Mouse (Mus musculus): ENCODE measurements around the gene Rassf3.
A peak's percentile ranks its signal among the peaks of the same experiment; 100 is the strongest.

Gene Rassf3

GRCm38 (mm10) chr10:121394789-121395325, 81.3 kb downstream of the Rassf3 start:
- no peak for DNase-seq

DNA sequence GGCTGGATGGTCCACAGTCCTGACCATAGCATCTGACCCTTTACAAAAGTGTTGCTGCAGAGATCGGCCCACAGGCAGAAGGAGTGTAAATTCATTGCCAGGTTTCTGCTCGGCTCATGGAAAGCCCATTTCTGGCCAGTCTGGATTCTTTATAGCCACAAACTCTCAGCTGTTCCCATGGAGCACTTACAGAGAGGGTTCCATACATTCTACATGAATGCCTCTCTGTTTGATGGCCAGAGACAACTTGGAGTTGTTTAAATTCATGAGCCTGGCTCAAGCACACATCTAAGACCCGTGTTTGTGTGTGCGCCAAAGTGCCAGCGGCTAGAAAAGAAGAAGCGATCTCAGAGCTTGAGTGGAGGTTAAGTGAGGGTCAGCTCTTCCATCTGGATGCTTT, 81.9 kb downstream of the Rassf3 start:
- no peak for DNase-seq

- DNase-seq: no peak
Measured at GRCm38 (mm10) chr10:121391901-121392300, 84.2 kb downstream of the Rassf3 start.

DNA sequence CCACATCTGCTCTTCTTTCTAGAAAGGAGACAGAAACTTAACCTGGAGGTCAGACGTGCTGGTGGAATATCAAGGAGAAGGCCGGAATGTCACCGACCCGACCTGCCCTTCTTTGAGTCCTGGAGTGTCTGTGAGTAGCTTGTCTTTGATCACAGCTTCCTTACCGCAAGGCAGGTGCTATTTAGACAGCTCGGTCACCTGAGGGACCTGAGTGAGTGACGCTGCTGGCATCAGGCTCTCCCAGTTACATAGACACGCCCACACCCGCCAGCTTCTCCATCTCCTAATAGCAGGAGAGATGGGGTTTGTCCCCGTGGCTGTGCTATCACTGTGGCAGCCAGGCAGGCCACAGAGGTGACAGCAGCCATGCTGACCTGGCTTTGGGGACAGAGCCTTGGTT, 85.5 kb downstream of the Rassf3 start:
- DNase-seq: no peak

GRCm38 (mm10) chr10:121386347-121386746, 89.8 kb downstream of the Rassf3 start:
- DNase-seq: no peak

DNA sequence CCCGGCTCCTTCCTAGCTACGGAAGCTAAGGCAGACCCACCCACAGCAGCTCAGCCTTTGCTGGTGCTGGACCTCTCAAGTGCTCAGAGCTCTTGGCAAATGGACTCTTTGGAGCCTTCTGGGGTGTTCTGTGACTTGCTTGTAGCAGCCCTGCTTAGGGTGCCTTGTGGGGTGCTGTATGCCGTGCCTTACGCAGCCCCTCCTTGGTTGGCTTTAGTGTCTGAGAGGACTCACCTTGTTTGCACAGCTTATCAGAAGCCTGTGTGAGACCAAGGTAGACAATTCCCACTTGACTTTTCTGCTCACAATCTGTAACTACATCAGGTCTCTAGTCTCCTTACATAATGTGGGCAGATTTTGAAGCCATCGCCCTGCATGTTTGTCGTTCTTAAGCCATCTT, 90.5 kb downstream of the Rassf3 start:
- no peak for DNase-seq

DNA sequence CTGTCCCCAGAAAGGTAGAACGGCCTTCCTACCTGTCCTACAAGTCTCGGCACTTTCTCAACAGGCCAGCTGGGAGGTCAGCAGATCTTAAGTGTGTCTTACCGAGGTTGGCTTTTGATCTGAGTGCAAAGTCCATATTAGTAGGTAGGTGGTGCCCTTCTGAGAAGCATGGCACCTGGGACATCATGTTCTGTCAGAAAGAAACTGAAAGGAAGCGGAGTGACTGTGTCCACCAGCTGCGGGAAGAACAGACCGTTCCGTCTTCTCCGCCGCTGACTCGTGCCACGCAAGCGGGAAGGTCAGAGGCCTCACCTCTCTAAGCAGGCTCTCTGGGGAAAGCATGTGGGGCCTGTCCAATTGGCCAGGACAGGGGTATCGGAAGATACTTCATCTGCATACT, 91.4 kb downstream of the Rassf3 start:
- DNase-seq: no peak

DNA sequence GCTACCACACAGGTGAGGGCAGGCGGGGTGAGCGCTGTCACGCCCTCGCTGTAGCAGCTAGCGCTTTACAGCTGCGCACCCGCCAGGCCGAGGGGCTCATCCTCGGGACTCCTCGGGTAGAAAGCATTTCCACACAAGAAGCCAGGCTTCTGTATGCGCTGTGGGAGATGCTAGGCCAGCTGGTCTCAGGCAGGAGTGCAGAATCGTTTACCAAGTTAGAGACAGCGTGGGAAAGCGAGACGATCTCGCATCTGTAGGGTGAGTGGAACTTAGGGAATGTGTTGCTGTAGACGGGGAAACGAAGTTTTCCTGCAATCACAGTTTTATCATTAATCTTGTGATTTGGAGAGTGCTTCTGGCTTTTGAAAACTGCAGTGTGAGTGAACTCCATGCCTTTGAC, 94.9 kb downstream of the Rassf3 start:
- no peak for DNase-seq

DNA sequence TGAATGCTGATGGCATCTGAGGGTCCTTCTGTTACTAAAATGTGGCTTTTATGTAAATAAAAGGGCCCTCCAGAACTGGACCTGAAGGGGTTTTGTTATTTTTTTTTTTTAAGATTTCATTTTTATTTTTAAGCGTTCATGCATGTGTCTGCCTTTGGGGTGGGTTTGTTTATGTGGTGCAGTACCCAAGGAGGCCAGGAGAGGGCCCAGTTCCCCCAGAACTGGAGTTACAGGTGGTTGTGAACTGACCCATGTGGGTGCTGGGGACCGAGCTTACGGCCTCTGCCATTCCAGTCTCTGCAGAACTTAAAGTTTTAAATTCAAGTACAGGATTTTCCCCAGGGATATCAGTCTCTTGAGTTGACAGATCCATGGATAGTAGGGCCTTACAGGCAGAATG, 96.8 kb downstream of the Rassf3 start:
- no peak for DNase-seq

GRCm38 (mm10) chr10:121376530-121377271, 99.4 kb downstream of the Rassf3 start:
- DNase-seq: no peak

DNA sequence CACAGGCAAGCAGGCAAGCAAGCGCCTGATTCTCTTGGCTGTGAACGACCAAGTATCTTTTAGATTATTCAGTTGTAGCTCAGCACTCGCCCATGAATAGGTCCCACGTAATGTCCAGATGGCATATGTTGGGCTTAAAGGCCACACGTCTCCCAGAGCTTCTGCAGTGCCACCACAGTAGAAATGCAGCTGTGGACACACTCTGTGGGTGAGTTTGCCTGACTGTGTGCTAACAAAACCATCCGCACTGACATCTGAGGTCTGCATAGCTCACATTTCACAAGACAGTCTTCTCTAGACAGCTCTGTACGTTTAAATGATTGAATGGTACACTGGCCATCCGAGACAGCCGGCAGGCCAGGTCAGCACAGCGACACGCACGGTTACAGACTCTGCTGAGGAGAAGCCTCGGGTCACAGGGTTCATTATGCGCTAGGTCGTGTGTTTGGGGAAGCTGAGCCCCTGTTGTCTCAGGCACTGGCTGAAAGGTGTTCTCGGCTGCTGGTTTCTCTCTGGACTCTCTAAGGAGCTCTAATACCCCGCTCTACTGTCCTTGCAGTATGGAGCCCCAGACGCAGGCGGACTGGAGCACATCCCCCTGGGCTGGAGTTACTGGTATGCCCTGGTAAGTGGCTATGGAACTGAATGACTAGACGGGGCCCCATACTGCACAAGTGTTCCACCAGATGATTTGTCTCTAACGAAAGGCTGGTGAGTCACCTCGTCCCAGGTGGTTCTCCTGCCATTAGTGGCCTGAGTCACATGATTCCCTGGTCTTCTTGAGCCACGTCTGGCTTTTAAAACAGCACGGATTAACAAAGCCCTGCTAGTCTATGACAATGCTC, 100.3 kb downstream of the Rassf3 start:
- DNase-seq: no peak

DNA sequence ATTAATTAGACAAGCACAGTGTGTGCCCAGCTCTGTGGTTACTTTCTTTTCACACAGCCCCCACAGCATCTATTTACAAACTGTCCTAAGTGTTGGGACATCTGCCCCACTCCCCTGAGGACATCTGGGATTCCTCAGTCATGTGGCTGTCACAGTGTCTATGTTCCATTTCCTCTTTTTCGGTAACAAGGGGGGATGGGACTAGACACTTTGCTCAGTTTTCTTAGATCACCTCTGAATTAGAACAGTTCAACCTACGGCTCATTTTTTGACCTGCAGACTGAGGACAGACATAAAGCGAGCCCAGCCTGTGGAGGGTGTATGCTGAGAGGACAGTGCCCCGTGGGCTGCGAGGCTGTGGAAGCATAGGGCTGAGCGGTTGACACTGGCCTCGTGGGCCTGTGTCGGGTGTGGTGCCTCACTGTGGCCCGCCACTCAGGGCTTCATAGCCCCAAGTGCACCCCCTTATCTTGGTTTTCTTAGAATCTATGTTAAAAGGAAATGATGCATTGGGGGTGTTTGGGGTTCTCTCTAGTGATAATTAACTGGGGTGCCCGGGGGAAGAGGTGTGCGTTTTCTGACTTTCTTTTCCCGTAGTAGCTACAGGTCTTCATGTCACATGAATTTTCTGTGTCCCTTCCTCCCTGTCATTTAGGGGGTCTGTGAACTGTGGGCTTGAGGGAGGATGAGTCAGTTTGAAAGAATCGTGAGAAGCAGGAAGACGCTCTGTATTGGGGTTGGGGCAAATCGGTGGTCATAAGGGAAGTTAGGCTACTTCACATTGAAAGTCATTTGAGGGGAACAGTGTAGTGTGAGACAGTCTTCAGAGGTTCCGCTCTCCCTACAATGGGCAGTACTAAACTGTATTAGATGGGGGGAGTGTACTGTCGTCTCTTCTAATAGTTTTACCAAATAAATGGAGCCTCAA, 101.2 kb downstream of the Rassf3 start:
- peak; percentile 97 for DNase-seq

GRCm38 (mm10) chr10:121374013-121374412, 102.1 kb downstream of the Rassf3 start:
- peak; percentile 88 for DNase-seq

DNA sequence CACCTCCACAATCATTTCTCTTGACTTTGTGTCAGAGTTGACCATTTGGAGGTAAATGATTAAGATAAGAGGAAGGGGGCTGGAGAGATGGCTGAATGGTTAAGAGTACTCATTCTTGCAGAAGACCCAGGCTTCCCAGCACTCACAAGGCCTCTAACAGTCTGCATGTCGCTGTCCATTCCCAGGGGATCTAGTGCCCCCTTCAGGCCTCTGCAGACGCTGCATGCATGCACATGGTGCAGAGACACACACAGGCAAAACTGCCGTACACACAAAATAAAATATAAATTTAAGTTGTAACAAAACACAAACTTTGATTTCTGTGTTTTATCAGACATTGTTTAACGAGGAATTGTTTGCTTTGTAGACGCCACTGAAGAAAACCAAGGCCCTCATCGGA, 105.4 kb downstream of the Rassf3 start:
- DNase-seq: no peak

DNA sequence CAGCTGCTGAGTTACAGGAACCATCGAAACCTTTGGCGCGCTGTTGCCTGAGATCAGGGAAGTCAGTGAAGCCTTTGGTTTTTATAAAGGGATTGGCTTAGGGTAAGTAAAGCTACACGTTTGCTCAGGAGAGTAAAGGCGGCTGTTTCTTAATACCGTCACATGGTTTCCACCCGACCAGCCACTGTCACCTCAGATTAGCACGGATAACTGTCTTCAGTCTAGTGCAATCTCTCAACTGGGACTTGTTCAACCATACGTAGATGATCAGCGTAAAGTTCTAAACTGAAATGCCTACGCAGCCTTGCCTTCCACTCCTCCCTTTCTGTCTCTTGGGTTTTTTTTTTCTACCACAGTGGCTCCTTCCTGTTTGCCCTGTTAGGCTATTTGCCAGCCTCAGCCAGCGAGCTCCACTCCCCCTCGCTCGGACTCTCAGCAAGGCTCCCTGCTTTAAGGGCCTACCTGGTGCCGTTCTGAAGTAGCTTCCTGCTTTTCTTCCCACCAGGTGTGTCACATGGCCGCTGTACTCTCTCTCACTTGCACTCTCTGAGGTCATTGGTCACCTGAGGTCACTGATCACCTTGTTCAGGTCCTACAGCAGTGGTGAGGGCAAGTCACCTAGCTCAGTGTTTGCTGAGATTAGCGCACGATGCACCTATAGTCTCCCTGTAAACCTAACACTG, 107.2 kb downstream of the Rassf3 start:
- DNase-seq: peak; percentile 91

DNA sequence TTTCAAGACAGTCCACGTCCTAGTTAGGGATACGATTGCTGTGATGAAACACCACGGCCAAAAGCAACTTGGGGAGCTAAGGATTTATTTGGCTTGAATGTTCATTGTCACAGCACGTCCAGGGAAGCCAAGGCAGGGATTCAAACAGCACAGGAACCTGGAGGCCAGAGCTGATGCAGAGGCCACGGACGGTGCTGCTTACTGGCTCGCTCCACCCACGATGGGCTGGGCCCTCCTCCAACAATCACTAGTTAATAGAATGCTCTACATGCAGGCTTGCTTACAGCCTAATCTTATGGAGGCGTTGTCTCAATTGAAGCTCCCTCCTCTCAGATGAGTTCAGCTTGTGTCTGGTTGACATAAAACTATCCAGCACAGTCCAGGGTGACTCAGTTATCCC, 108.4 kb downstream of the Rassf3 start:
- peak; percentile 86 for DNase-seq

DNA sequence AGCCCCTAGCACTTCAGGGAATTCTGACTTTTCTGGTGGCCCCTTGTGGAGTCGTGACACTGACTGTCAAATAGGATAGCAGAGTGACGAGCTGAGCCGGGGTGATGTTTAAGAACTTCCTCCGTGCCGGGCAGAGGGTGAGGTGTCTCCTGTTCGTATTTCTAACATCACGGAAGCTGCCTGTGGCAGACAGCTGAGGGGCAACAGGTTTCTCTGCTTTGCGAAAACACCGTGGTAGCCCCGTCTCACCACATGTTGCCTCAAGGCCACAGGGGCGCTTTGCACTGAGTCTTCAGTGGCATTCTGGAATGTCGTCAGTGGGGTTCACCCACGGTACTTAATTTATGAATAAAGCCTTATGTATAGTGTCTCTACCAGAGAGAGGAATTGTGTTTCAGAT, 108.9 kb downstream of the Rassf3 start:
- peak; percentile 88 for DNase-seq

DNA sequence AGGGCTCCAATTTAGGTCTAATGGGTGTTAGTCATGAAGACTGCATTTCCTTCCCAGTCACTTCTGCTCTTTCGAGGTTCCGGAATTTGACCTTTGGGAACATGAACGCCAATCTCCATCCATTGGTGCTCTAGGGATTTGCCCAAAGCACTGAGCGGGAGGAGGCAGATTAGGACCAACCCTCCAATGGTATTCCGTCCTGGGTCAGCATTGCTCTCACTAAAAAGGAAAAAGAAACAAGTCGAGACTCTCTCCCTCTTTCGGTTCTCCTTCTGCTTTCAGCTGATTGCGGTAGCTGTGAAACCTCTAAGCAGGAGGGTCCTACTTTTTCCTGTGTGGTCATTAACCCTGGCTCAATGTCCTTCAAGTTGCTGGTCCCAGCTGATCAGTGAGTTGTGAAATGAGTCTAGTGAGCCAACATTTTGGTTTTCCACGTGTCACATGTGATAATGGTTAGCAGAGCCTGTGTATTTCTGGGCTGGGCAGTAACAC, 110.3 kb downstream of the Rassf3 start:
- DNase-seq: peak; percentile 98

GRCm38 (mm10) chr10:121364801-121365564, 111.2 kb downstream of the Rassf3 start, which contains the start of gene Gns:
TSS of gene Gns (plus strand) at chr10:121365090.
- peak; percentile 98 for DNase-seq

- DNase-seq: no peak
Measured at GRCm38 (mm10) chr10:121364306-121364705, 111.8 kb downstream of the Rassf3 start.

DNA sequence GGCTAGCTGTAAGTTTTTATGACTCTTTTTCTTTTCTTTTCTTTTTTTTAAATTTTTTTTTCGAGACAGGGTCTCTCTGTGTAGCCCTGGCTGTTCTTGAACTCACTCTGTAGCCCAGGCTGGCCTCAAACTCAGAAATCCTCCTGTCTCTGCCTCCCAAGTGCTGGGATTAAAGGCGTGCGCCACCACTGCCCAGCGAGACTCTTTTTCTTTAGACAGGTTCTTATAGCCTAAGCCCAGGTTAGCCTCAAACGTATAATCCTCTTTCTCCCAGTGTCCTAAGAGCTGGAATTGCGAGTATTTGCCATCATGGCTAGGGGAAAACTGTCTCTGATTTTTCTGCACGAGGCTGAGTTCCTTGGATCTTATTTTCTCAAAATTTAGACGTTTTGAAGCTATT, 112.9 kb downstream of the Rassf3 start:
- DNase-seq: peak; percentile 58
